Mouse (Mus musculus) mouse embryonic stem cell (cell line): ENCODE data around the gene Gripap1.
"Not testable (repeated sequence)": the region's sequence is repeated elsewhere in the genome, so short reads cannot be mapped to it uniquely, and the experiment has no call there.

Experiments
- in situ Hi-C, 2 experiments: fragments of 300-500 bp; cut with MboI; formaldehyde crosslinking; loops; 1 replicate in 1 of 2; 3 replicates in 1 of 2; pipeline ENCODE4 v1.14.3; 2019 to 2020; ENCODE audit warnings: low sequenced_read_pairs in 2 of 2, low pct_unique_long_range_greater_than_20kb in 1 of 2, mixed read lengths in 1 of 2; ENCODE audit not compliant: unreplicated experiment in 1 of 2

The Gripap1 gene

GRCm38 (mm10) chrX:7775501-7776205, 13.9 kb upstream of the Gripap1 start:
- in situ Hi-C loops = no loop called here

DNA sequence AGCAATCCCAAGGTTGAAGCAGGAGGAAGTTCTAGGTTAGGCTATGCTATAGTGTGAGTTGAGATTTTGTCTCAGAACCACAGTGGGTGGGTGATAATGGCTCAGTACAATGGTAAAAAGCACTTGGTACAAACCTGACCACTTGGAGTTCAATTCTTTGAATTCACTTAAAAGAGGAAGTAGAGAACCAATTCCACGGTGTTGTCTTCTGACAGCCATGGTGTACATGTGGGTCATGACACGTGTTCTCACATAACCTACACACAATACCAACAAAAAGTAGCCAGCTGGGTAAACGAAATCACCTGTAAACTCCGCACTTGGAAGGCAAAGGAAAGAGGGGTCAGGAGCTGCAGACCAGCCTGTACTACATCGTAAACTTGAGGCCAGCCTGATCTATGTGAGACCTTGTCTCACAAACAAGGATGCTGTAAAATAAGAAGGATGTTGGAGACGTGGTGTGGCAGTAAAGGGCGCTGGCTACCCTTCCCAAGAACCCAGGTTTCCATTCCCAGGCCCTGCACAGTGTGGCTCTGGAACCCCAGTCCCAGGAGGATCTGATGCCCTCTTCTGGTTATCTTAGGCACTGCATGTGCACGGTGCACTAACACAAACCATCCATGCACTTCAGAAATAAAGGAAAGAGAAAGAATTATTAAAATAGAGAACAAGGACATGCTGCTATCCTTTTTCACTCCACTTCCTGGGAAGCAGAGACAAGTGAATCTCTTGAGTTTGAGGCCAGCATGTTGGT, 13.1 kb upstream of the Gripap1 start:
- in situ Hi-C loops = no loop called here

DNA sequence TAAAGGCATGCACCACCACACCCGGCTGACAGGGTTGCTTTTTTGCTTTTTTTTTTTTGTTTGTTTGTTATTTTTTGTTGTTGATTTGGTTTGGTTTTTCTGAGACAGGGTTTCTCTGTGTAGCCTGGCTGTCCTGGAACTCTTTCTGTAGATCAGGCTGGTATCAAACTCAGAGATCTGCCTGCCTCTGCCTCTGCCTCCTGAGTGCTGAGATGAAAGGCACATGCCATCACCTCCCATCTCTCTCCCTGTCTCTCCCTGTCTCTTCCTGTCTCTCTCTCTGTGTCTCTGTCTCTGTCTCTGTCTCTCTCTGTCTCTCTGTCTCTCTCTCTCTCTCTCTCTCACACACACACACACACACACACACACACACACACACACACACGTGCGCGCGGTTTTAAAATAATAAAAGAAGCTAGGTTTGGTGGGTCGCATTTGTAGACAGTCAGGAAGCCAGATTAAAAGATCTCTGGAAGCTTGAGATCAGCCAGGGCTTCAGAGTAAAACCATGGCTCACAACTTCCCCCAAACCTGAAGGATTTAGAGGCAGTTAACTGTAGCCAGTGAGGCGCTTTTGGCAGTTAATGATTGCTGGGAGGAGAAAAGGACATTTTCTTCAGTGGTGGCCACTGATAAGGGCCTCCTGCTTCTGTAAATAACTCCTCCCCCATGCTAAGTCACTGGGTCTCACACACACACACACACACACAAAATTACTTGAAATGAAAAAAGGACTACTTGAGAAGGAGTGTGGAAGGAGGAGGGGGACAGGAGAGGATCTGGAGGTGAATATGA, 10.9 kb upstream of the Gripap1 start:
- in situ Hi-C loops = no loop called here

DNA sequence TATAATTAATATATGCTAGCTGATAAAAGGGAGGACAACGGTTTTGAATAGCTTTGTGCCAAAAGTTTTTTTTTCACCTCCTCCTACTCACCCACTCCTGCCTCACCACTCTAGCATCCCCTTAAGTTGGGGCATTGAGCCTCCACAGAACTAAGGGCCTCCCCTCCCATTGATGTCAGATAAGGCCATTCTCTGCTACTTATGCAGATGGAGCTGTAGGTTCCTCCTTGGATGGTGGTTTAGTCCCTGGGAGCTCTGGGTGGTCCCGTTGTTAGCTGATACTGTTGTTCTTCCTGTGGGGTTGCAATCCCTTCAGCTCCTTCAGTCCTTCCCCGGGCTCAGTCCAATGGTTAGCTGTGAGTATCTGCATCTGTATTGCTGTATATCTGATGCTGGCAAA, 10.3 kb upstream of the Gripap1 start:
- in situ Hi-C loops = no loop called here

DNA sequence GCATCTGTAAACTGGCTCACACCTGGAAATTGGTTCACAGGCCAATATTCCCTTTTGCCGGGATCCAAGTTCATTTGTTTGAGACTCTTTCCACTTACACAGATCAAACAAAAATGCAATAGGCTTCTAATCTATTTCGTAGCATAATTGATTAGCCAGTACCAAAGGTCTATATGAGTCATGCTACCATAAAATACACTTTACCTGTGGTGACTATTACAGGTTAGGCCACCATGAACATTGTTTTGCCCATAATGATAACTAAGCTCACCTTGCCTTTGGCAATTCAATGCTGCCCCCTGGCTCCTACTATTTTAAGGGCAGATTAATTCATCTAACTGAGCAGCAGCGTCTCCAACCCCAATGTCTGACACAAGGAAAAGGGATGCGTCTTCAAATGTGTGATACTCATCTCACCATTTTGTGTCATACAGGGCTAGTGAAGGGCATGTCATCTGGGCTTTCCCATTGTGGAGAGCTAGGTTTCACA, 6.9 kb upstream of the Gripap1 start:
- in situ Hi-C loops = no loop called here

GRCm38 (mm10) chrX:7790309-7790708, 744 bp downstream of the Gripap1 start:
- in situ Hi-C loops = loop anchor here in 1 of 2 experiments (10.0 kb wide), 1 partner anchor 46 kb away; no protein-coding TSS in a partner anchor

GRCm38 (mm10) chrX:7793361-7793760, 3.8 kb downstream of the Gripap1 start:
- in situ Hi-C loops = loop anchor here in 1 of 2 experiments (10.0 kb wide), 1 partner anchor 49 kb away; no protein-coding TSS in a partner anchor

GRCm38 (mm10) chrX:7795016-7795415, 5.5 kb downstream of the Gripap1 start:
- in situ Hi-C loops = loop anchor here in 1 of 2 experiments (10.0 kb wide), 1 partner anchor 50 kb away; no protein-coding TSS in a partner anchor

DNA sequence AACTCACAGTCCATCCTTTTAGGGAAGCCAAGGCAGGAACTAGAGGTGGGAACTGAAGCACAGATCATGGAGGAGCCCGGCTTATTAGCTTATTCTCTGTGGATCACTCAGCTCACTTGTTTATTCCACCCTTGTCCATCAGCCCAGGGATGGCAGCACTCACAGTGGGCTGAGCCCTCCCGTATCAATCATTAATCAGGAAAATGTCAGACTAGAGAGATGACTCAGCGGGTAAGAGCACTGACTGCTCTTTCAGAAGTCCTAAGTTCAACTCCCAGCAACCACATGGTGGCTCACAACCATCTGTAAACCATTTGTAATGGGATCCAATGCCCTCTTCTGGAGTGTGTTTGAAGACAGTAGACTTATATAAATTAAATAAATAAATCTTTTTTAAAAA, 7.8 kb downstream of the Gripap1 start:
- in situ Hi-C loops = loop anchor here in 1 of 2 experiments (10.0 kb wide), 1 partner anchor 53 kb away; no protein-coding TSS in a partner anchor

- in situ Hi-C loops = not testable (repeated sequence)
Measured at GRCm38 (mm10) chrX:7802157-7802556, 12.6 kb downstream of the Gripap1 start.

DNA sequence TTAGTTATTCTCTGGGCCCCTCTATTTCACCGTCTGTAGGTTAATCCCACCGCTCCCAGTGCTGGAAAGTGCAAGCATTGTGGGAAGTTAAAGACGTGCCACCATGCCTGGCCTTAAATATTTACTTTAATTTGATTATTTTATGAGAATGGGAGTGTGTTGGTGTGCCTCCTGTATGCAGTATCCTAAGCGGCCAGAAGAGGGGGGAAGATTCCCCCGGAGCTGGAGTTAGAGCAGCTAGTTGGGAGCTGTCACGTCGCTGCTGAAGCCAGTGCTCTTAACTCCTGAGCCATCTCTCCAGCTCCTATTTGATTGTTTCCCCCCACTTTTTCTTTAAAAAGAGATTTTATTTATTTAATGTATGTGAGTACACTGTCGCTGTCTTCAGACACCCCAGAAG, 25.5 kb downstream of the Gripap1 start:
- in situ Hi-C loops = not testable (repeated sequence)

DNA sequence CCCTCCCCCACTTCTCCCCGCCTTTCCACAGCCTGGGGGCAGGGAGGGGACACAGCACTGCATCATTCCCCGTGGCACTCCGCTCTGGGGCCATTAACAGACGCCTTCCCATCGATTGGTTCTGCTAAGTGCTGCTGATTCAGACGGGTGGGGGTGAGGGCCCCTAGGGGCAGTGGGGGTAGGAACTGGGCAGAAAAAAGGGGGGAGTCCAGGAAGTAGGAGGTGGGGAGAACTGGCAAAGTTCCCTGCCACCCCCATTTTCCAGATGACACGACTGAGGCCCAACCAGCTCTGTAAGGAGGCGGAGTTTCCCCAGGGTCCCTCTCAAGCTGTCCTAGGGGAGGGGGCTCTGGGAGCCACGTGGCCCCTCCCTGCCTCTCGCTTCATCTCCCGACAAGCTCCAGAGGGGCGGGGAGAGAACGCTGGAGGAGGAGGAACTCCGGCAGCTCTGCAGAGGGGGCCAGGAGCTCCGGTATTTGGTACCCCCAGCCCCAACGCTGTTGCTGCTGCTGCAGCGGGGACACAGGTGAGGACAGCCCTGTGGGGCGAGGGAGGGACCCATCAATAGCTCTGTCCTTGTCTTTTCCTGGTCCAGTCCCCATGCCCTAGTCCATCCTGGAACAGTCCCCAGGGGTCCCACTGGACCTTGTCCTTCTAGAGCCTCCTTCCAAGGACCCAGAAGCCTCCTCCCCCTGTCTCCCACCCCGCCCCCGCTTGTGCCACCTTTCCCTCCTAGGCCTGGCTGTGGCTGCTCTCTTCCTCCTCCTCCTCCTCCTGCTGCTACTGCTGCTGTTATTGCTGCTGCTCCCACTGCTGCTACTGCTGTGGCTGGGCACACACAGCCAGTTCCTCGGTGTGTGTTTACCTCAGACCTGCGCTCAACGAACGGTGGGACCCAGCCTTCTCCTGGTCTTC, 32.6 kb downstream of the Gripap1 start, which contains the start of gene Kcnd1:
TSS of gene Kcnd1 (plus strand) at position 425 of the 915 bp plus-strand sequence.
- in situ Hi-C loops = no loop called here

DNA sequence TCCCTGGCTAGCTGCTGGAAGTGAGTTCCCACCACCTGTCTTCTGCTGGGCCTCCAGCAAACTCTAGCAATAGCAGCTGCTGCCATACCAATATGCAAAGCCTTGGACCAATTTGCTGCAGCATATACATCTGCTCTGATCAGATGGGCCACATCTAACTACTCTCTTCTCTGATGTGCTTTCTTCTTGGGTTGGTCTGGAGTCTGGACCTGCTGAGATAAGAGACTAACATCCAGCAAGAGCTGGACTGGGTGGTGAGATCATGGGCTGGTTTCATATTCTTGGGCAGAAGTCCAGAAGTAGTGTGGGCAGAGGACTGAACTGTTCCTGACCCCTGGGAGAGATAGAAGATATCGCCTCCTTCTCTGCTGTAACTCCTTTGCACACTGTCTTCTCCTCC, 47.6 kb downstream of the Gripap1 start:
- in situ Hi-C loops = no loop called here

DNA sequence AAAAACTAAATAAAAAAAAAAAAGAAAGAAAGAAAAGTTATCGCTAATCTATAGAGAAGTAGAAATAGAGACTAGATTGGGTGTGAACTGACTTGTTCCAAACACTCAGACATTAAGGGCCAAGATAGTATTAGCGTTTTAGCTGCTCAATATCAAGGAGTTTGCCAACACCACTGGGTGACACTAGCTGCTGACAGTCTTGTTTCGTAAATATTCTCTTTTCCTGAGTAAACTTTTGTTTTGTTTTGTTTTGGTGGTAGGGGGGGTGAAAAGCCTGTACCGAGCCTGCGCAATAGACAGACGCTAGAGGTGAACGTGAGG, 51.2 kb downstream of the Gripap1 start:
- in situ Hi-C loops = no loop called here

GRCm38 (mm10) chrX:7841163-7842162, 51.9 kb downstream of the Gripap1 start, which contains the start of gene Otud5:
Otud5 (plus strand) TSS chrX:7841364.
- in situ Hi-C loops = no loop called here

- in situ Hi-C loops = no loop called here
Measured at GRCm38 (mm10) chrX:7842318-7842717, 52.8 kb downstream of the Gripap1 start.

DNA sequence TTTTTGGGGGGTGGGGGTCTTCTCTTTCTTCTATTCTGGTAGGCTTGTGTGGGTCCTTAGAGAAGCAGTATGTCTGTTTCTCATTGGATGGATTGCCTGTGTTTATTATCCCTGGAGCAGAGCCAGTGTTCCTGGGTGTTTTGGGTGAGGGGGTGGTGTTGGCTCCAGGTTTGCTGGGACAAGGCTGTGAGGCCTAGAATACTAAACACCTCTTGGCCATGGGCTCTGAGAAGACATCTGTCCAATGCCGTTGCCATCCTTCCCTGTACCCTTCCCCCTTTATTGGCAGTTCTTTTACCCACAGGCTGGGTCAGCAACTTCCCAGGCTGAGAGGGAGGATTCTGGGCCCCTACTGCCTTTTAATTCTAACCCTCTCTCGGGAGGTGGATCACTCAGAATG, 58.3 kb downstream of the Gripap1 start:
- in situ Hi-C loops = no loop called here
